Mouse (Mus musculus) forebrain, embryonic 16.5 days (tissue): ENCODE measurements around the gene Suds3. TPM values are rescaled to one million over a fixed set of nuclear protein-coding genes. Genes with fewer than 3 reads are reported as not detected.

Experiments
- ATAC-seq: fragments of 200-750 bp; cut with Nextera tagmentation; 2 replicates; pipeline ENCODE4 v1.8.0; 2017; ENCODE audit warnings: mild to moderate bottlenecking, moderate library complexity
- H3K27ac ChIP-seq: fragments of 300-500 bp; sonication (generic); 2 replicates; pipeline ENCODE4 v1.5.1; 2014; ENCODE audit warnings: low read length, control low read depth
- H3K27me3 ChIP-seq: fragments of 300-500 bp; sonication (generic); replicated peaks from 2 replicates; pipeline ENCODE4 v1.6.1; 2014; ENCODE audit warnings: low read length; ENCODE audit not compliant: control insufficient read depth, insufficient read depth
- H3K36me3 ChIP-seq: fragments of 300-500 bp; sonication (generic); 2 replicates; pipeline ENCODE4 v1.6.1; 2014; ENCODE audit not compliant: control insufficient read depth, insufficient read depth
- H3K4me1 ChIP-seq: fragments of 300-500 bp; sonication (generic); replicated peaks from 2 replicates; pipeline ENCODE4 v1.6.1; 2014; ENCODE audit warnings: low read length; ENCODE audit not compliant: control insufficient read depth, insufficient read depth
- H3K4me2 ChIP-seq: fragments of 300-500 bp; sonication (generic); 2 replicates; pipeline ENCODE4 v1.6.1; 2014; ENCODE audit warnings: mild to moderate bottlenecking, low read length, control low read depth
- H3K4me3 ChIP-seq: fragments of 300-500 bp; sonication (generic); replicated peaks from 2 replicates; pipeline ENCODE4 v1.5.1; 2014; ENCODE audit warnings: mild to moderate bottlenecking, low read length, control low read depth
- H3K9ac ChIP-seq: fragments of 300-500 bp; sonication (generic); replicated peaks from 2 replicates; pipeline ENCODE4 v1.6.1; 2014; ENCODE audit warnings: low read depth, low read length, control low read depth
- H3K9me3 ChIP-seq: fragments of 300-500 bp; sonication (generic); 2 replicates; pipeline ENCODE4 v1.6.1; 2016; ENCODE audit warnings: low read length; ENCODE audit not compliant: control insufficient read depth
- WGBS: fragments of 180-500 bp; shearing (Covaris S2); extraction: QIAGEN DNeasy Blood & Tissue Kit; methylation state at CpG from one replicate; pipeline ENCODE4 v1.1.7; 2014; 5-methylcytosine and 5-hydroxymethylcytosine counted together
- polyA plus RNA-seq: library from polyadenylated mRNA; unstranded; fragments of >200 nt; fragmentation: Nextera tagmentation; extraction: Ambion mirVana; gene quantifications from 2 replicates; pipeline ENCODE4 v1.2.1, GENCODE M21; 2015

The Suds3 gene
- polyA plus RNA-seq, 1 experiment from 2014 or later, result 83.0 TPM

GRCm38 (mm10) chr5:117117716-117118115 lies 1.8 kb upstream of the Suds3 start:
- no peak overlapping the region for H3K27ac ChIP-seq
- H3K27me3 ChIP-seq, result 0 out of 2 replicates have a peak, but pooled peaks cover 2% of the 10 kb centered on the region
- H3K4me1 ChIP-seq, result peaks cover 34% of the 10 kb centered on the region
- peaks cover 1% of the 10 kb centered on the region; the same call in 1 of the 2 replicates for H3K36me3 ChIP-seq
- H3K9ac ChIP-seq, result no peak overlapping the region
- no peak overlapping the region for H3K4me2 ChIP-seq
- H3K9me3 ChIP-seq, result no peaks in the 10 kb centered on the region
- H3K4me3 ChIP-seq, result no peak overlapping the region
- ATAC-seq, result no peak
- WGBS, result 76% methylated on average over 7 of the region's 7 CpGs

GRCm38 (mm10) chr5:117117241-117117640 lies 1.3 kb upstream of the Suds3 start:
- Histone ChIP-seq H3K27me3 (0 out of 2 replicates have a peak, but pooled peaks cover 2% of the 10 kb centered on the region), H3K9me3 (no peaks in the 10 kb centered on the region), H3K4me2 (no peak overlapping the region), H3K9ac (no peak overlapping the region), H3K27ac (no peak overlapping the region), H3K36me3 (peaks cover 6% of the 10 kb centered on the region), H3K4me1 (peaks cover 34% of the 10 kb centered on the region), H3K4me3 (no peak overlapping the region)
- no peak for ATAC-seq
- 80% methylated on average over 2 of the region's 2 CpGs for WGBS

GRCm38 (mm10) chr5:117116660-117117059 lies 747 bp upstream of the Suds3 start:
- no peak overlapping the region for H3K4me3 ChIP-seq
- no peak for ATAC-seq
- no peak overlapping the region for H3K9ac ChIP-seq
- H3K4me2 ChIP-seq, result no peak overlapping the region
- no peak overlapping the region for H3K27ac ChIP-seq
- no peaks in the 10 kb centered on the region for H3K9me3 ChIP-seq
- 72% methylated on average over 2 of the region's 2 CpGs for whole genome bisulfite sequencing
- peaks cover 10% of the 10 kb centered on the region for H3K36me3 ChIP-seq
- H3K4me1 ChIP-seq, result peaks cover 33% of the 10 kb centered on the region
- H3K27me3 ChIP-seq, result 0 out of 2 replicates have a peak, but pooled peaks cover 2% of the 10 kb centered on the region

DNA sequence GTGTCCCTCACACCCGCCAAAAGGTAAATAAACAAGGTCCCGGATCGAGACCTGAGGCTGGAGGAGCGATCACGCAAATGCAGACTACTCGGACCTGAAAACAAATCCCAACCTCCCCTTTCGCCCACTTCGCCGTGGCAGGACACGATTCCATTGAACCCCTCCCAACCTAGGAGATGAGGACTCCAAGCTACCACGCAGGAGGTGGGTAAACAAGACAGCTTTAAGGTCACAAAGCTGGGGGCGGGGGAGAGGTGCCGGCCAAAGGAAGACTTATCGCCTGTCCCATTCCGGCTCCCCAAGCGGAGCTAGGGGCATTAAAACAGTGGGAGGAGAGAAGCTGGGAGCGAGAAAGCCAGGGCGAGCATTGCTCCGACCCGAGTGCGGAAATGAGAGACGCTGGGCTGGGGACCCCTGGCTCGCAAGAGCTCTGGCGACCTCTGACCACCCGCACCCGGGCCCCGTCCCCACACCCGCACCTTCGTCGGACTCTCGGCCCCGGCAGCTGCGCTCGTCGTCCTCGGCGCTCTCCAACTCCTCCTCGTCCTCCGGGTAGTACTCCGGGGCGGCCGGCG lies 633 bp downstream of the Suds3 start:
- H3K27me3 ChIP-seq, result no peaks in the 10 kb centered on the region
- ATAC-seq, result no peak
- H3K9me3 ChIP-seq, result no peaks in the 10 kb centered on the region
- peaks cover 20% of the 10 kb centered on the region for H3K4me1 ChIP-seq
- peak overlapping the region; percentile 86 for H3K4me3 ChIP-seq
- WGBS, result under 1% methylated on average over 34 of the region's 43 CpGs
- H3K4me2 ChIP-seq, result peak overlapping the region; percentile 98
- peak overlapping the region; percentile 81 for H3K9ac ChIP-seq
- peak overlapping the region; percentile 89 for H3K27ac ChIP-seq
- H3K36me3 ChIP-seq, result peaks cover 10% of the 10 kb centered on the region

DNA sequence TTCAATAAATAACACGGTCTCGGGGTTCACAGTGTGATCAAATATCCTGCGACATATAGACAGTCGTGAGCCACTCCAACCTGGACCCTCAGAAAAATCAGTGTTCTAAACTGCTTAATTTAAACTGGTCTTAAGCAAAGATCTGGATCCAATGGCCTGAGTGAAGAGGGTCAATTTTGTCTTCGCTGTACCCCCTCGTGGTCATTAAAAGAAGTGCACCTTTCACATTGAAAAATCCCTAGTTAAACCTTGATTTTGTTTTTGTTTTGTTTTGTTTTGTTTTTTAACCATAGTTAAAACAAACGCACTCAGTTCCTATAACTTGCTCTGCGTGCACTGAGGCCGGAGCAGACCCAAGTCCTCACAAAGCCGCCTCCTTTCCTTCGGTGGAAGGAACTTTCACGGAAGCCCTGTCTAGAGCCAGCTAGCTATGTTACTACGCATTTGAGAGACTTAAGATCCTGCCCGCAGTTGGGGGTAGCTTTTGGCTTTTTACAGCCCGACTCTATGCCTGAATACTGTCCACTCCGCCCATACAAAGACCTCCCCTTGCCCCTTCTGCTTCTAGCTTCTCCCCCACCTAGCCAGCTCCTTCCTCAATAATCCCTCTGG lies 1.2 kb downstream of the Suds3 start:
- H3K9ac ChIP-seq, result peak overlapping the region; percentile 81
- H3K4me1 ChIP-seq, result peaks cover 20% of the 10 kb centered on the region
- peak overlapping the region; percentile 98 for H3K4me2 ChIP-seq
- H3K27me3 ChIP-seq, result no peaks in the 10 kb centered on the region
- H3K36me3 ChIP-seq, result peaks cover 10% of the 10 kb centered on the region
- H3K9me3 ChIP-seq, result no peaks in the 10 kb centered on the region
- peak overlapping the region; percentile 86 for H3K4me3 ChIP-seq
- 6% methylated on average over 16 of the region's 16 CpGs for WGBS
- no peak for ATAC-seq
- peak overlapping the region; percentile 89; the same call in 1 of the 2 replicates for H3K27ac ChIP-seq

- peaks cover 15% of the 10 kb centered on the region for H3K4me1 ChIP-seq
- no peak overlapping the region for H3K4me3 ChIP-seq
- WGBS, result 86% methylated on average over 7 of the region's 7 CpGs
- H3K9ac ChIP-seq, result no peak overlapping the region
- no peak overlapping the region for H3K4me2 ChIP-seq
- H3K36me3 ChIP-seq, result peaks cover 20% of the 10 kb centered on the region
- H3K27ac ChIP-seq, result no peak overlapping the region
- ATAC-seq, result no peak
- no peaks in the 10 kb centered on the region for H3K9me3 ChIP-seq
- no peaks in the 10 kb centered on the region for H3K27me3 ChIP-seq
These were observed 2.6 kb downstream of the Suds3 start for GRCm38 (mm10) chr5:117113330-117113729.

DNA sequence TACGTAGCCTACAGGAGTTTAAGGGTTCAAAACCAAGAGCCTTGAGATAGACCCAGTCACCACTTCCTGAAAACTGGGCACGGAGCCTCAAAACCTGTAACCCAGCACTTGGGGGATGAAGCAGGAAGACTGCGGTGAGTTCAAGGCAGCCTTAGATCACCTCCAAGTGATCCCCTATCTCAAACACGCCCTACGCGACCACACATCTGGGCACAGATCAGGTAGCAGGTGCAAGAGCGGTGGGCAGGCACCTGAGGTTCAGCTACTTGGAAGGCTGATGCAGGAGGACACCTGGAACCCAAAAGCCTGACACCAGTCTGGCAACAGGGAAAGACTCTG lies 4.2 kb downstream of the Suds3 start:
- H3K36me3 ChIP-seq, result peaks cover 30% of the 10 kb centered on the region
- no peak overlapping the region for H3K27ac ChIP-seq
- H3K4me3 ChIP-seq, result no peak overlapping the region
- no peak overlapping the region for H3K9ac ChIP-seq
- ATAC-seq, result no peak
- H3K4me2 ChIP-seq, result no peak overlapping the region
- no peaks in the 10 kb centered on the region for H3K27me3 ChIP-seq
- no peaks in the 10 kb centered on the region for H3K9me3 ChIP-seq
- WGBS, result 98% methylated on average over 7 of the region's 7 CpGs
- peaks cover 15% of the 10 kb centered on the region for H3K4me1 ChIP-seq

- no peak for ATAC-seq
- no peak overlapping the region for H3K27ac ChIP-seq
- H3K4me2 ChIP-seq, result no peak overlapping the region
- peaks cover 12% of the 10 kb centered on the region for H3K4me1 ChIP-seq
- H3K9me3 ChIP-seq, result no peaks in the 10 kb centered on the region
- H3K36me3 ChIP-seq, result peaks cover 30% of the 10 kb centered on the region
- 93% methylated on average over 16 of the region's 16 CpGs for WGBS
- no peaks in the 10 kb centered on the region for H3K27me3 ChIP-seq
- no peak overlapping the region for H3K9ac ChIP-seq
- no peak overlapping the region for H3K4me3 ChIP-seq
These were observed 4.7 kb downstream of the Suds3 start for GRCm38 (mm10) chr5:117111064-117111773.

DNA sequence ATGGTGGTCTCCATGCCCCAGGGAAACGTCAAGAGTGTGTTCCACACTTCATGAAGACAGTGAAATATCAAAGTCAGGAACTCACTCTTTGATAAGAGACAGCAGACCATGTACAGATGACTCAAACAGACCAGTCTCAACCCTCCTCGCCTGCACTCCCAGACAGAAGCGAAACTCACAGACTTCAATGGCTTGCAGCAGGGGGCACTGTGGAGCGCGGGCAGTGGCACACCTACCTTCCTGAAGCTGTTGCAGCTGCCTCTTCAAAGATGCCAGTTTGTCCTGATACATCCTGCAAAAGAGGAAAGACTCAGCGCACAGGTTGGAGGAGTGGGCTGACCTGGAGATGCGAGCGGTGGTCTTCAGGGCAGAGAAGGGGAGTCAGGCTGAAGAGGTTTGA lies 6.4 kb downstream of the Suds3 start:
- WGBS, result 88% methylated on average over 8 of the region's 8 CpGs
- H3K4me2 ChIP-seq, result no peak overlapping the region
- no peak overlapping the region for H3K4me3 ChIP-seq
- H3K9ac ChIP-seq, result no peak overlapping the region
- H3K9me3 ChIP-seq, result no peaks in the 10 kb centered on the region
- H3K27me3 ChIP-seq, result no peaks in the 10 kb centered on the region
- no peak overlapping the region for H3K27ac ChIP-seq
- ATAC-seq, result no peak
- peaks cover 32% of the 10 kb centered on the region for H3K36me3 ChIP-seq
- H3K4me1 ChIP-seq, result peaks cover 16% of the 10 kb centered on the region
